Mouse (Mus musculus): ENCODE data around the gene Il23a. TPM values are rescaled to one million over a fixed set of nuclear protein-coding genes. Genes with fewer than 3 reads are reported as not detected.
"Not testable (repeated sequence)": the region's sequence is repeated elsewhere in the genome, so short reads cannot be mapped to it uniquely, and the experiment has no call there.

Gene Il23a
- polyA plus RNA-seq, 1 experiment from 2014 or later: not detected

- ATAC-seq (ENCODE audit: insufficient read depth, low FRiP score, low TSS enrichment) (no peak), DNase-seq (ENCODE audit: low spot score) (no peak)
- H3K9me3 ChIP-seq (ENCODE audit: control insufficient read depth, low read length): no peaks in the 10 kb centered on the region
- no peaks in the 10 kb centered on the region for H3K36me3 ChIP-seq (ENCODE audit: control insufficient read depth, insufficient read depth, low read length)
- peak overlapping the region; percentile 51; the same call in 1 of the 2 replicates for H3K4me2 ChIP-seq (ENCODE audit: low read depth)
- H3K4me1 ChIP-seq (ENCODE audit: control insufficient read depth, insufficient read depth, low read length): peaks cover 9% of the 10 kb centered on the region
- H3K27ac ChIP-seq (ENCODE audit: low read depth, low read length): no peak overlapping the region
- no peaks in the 10 kb centered on the region for H3K27me3 ChIP-seq (ENCODE audit: control insufficient read depth, insufficient read depth, low read length)
- no peak overlapping the region for H3K4me3 ChIP-seq (ENCODE audit: low read depth, low read length)
- no peak overlapping the region for H3K9ac ChIP-seq (ENCODE audit: low read length)
- WGBS: 91% methylated on average over 3 of the region's 3 CpGs
Measured at GRCm38 (mm10) chr10:128336597-128336996, 38.0 kb upstream of the Il23a start.

GRCm38 (mm10) chr10:128336195-128336594 lies 37.6 kb upstream of the Il23a start:
- DNase-seq (ENCODE audit: low spot score): no peak
- no peak for ATAC-seq (ENCODE audit: insufficient read depth, low FRiP score, low TSS enrichment)
- H3K9ac ChIP-seq (ENCODE audit: low read length): no peak overlapping the region
- H3K27me3 ChIP-seq (ENCODE audit: control insufficient read depth, insufficient read depth, low read length): no peaks in the 10 kb centered on the region
- H3K9me3 ChIP-seq (ENCODE audit: control insufficient read depth, low read length): no peaks in the 10 kb centered on the region
- H3K4me3 ChIP-seq (ENCODE audit: low read depth, low read length): no peak overlapping the region
- no peak overlapping the region for H3K4me2 ChIP-seq (ENCODE audit: low read depth)
- H3K27ac ChIP-seq (ENCODE audit: low read depth, low read length): no peak overlapping the region
- no peaks in the 10 kb centered on the region for H3K36me3 ChIP-seq (ENCODE audit: control insufficient read depth, insufficient read depth, low read length)
- 95% methylated on average over 3 of the region's 3 CpGs for WGBS
- H3K4me1 ChIP-seq (ENCODE audit: control insufficient read depth, insufficient read depth, low read length): peaks cover 9% of the 10 kb centered on the region

- Histone ChIP-seq H3K9me3 (ENCODE audit: control insufficient read depth, low read length) (no peaks in the 10 kb centered on the region), H3K36me3 (ENCODE audit: control insufficient read depth, insufficient read depth, low read length) (no peaks in the 10 kb centered on the region), H3K4me2 (ENCODE audit: low read depth) (no peak overlapping the region), H3K4me1 (ENCODE audit: control insufficient read depth, insufficient read depth, low read length) (peaks cover 9% of the 10 kb centered on the region), H3K9ac (ENCODE audit: low read length) (no peak overlapping the region), H3K27me3 (ENCODE audit: control insufficient read depth, insufficient read depth, low read length) (no peaks in the 10 kb centered on the region), H3K4me3 (ENCODE audit: low read depth, low read length) (no peak overlapping the region), H3K27ac (ENCODE audit: low read depth, low read length) (no peak overlapping the region)
- ATAC-seq (ENCODE audit: insufficient read depth, low FRiP score, low TSS enrichment) (no peak), DNase-seq (ENCODE audit: low spot score) (peak; percentile 73)
- WGBS: 4% methylated on average over 4 of the region's 4 CpGs
Measured at GRCm38 (mm10) chr10:128335582-128335981, 37.0 kb upstream of the Il23a start.

- DNase-seq (ENCODE audit: low spot score); H3K9me3 ChIP-seq (ENCODE audit: control insufficient read depth, low read length); H3K36me3 ChIP-seq (ENCODE audit: control insufficient read depth, insufficient read depth, low read length); H3K4me2 ChIP-seq (ENCODE audit: low read depth); H3K4me3 ChIP-seq (ENCODE audit: low read depth, low read length); H3K9ac ChIP-seq (ENCODE audit: low read length); H3K27me3 ChIP-seq (ENCODE audit: control insufficient read depth, insufficient read depth, low read length); H3K4me1 ChIP-seq (ENCODE audit: control insufficient read depth, insufficient read depth, low read length); ATAC-seq (ENCODE audit: insufficient read depth, low FRiP score, low TSS enrichment); H3K27ac ChIP-seq (ENCODE audit: low read depth, low read length): not testable (repeated sequence)
- 82% methylated on average over 6 of the region's 6 CpGs for WGBS
Measured at GRCm38 (mm10) chr10:128332358-128333249, 34.1 kb upstream of the Il23a start.

DNA sequence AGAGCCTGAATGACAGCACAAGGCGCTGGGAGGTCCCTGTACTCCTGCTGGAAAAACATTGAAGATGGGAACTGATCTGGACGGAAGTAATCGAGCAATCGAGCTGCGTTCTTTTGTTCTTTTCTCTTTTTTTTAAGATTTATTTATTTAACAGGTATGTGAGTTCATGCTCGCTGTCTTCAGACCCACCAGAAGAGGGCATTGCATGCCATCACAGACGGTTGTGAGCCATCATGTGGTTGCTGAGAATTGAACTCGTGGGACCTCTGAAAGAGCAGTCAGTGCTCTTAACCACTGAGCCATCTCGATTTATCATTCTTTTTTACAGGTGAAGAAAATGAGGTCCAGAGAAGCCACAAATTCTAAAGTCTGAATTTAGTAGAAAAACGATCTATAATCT lies 29.1 kb upstream of the Il23a start:
- Histone ChIP-seq H3K4me3 (ENCODE audit: low read depth, low read length) (no peak overlapping the region), H3K9ac (ENCODE audit: low read length) (no peak overlapping the region), H3K27me3 (ENCODE audit: control insufficient read depth, insufficient read depth, low read length) (no peaks in the 10 kb centered on the region), H3K36me3 (ENCODE audit: control insufficient read depth, insufficient read depth, low read length) (peaks cover 13% of the 10 kb centered on the region), H3K4me1 (ENCODE audit: control insufficient read depth, insufficient read depth, low read length) (peaks cover 4% of the 10 kb centered on the region; the same call in 1 of the 2 replicates), H3K4me2 (ENCODE audit: low read depth) (no peak overlapping the region), H3K27ac (ENCODE audit: low read depth, low read length) (no peak overlapping the region), H3K9me3 (ENCODE audit: control insufficient read depth, low read length) (no peaks in the 10 kb centered on the region)
- DNase-seq (ENCODE audit: low spot score) (no peak), ATAC-seq (ENCODE audit: insufficient read depth, low FRiP score, low TSS enrichment) (no peak)
- WGBS: 91% methylated on average over 10 of the region's 10 CpGs

DNA sequence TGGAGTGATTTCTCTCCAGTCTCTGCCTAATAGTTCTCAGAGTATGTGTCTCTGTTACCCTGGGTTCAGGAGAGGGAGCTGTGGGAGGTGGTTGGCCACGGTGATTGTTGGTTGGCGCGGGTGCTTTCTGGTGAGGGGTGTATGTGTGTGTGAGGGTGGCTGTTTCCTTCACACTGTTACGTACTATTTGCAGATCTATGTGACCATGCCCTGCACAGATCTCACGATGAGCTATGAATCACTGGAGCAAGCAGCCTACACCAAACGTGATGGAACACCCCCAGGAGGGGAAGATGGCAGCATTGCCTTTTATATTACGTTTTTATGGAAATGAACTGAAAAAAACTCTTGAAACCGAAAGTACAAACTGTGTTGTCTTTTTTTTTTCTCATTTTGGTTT lies 28.3 kb upstream of the Il23a start:
- peaks cover 13% of the 10 kb centered on the region for H3K36me3 ChIP-seq (ENCODE audit: control insufficient read depth, insufficient read depth, low read length)
- H3K27me3 ChIP-seq (ENCODE audit: control insufficient read depth, insufficient read depth, low read length): no peaks in the 10 kb centered on the region
- ATAC-seq (ENCODE audit: insufficient read depth, low FRiP score, low TSS enrichment) (no peak), DNase-seq (ENCODE audit: low spot score) (no peak)
- no peak overlapping the region for H3K4me2 ChIP-seq (ENCODE audit: low read depth)
- no peak overlapping the region for H3K4me3 ChIP-seq (ENCODE audit: low read depth, low read length)
- H3K9ac ChIP-seq (ENCODE audit: low read length): no peak overlapping the region
- peaks cover 4% of the 10 kb centered on the region; the same call in 1 of the 2 replicates for H3K4me1 ChIP-seq (ENCODE audit: control insufficient read depth, insufficient read depth, low read length)
- no peaks in the 10 kb centered on the region for H3K9me3 ChIP-seq (ENCODE audit: control insufficient read depth, low read length)
- WGBS: 93% methylated on average over 8 of the region's 8 CpGs
- H3K27ac ChIP-seq (ENCODE audit: low read depth, low read length): no peak overlapping the region

GRCm38 (mm10) chr10:128323516-128323915 lies 25.0 kb upstream of the Il23a start:
- Histone ChIP-seq H3K4me3 (ENCODE audit: low read depth, low read length) (peak overlapping the region; percentile 79), H3K9ac (ENCODE audit: low read length) (peak overlapping the region; percentile 96), H3K9me3 (ENCODE audit: control insufficient read depth, low read length) (no peaks in the 10 kb centered on the region), H3K4me1 (ENCODE audit: control insufficient read depth, insufficient read depth, low read length) (peaks cover 4% of the 10 kb centered on the region; the same call in 1 of the 2 replicates), H3K27me3 (ENCODE audit: control insufficient read depth, insufficient read depth, low read length) (no peaks in the 10 kb centered on the region), H3K27ac (ENCODE audit: low read depth, low read length) (no peak overlapping the region), H3K4me2 (ENCODE audit: low read depth) (peak overlapping the region; percentile 89), H3K36me3 (ENCODE audit: control insufficient read depth, insufficient read depth, low read length) (peaks cover 17% of the 10 kb centered on the region)
- ATAC-seq (ENCODE audit: insufficient read depth, low FRiP score, low TSS enrichment): no peak
- no peak for DNase-seq (ENCODE audit: low spot score)
- 80% methylated on average over 8 of the region's 8 CpGs for WGBS

DNA sequence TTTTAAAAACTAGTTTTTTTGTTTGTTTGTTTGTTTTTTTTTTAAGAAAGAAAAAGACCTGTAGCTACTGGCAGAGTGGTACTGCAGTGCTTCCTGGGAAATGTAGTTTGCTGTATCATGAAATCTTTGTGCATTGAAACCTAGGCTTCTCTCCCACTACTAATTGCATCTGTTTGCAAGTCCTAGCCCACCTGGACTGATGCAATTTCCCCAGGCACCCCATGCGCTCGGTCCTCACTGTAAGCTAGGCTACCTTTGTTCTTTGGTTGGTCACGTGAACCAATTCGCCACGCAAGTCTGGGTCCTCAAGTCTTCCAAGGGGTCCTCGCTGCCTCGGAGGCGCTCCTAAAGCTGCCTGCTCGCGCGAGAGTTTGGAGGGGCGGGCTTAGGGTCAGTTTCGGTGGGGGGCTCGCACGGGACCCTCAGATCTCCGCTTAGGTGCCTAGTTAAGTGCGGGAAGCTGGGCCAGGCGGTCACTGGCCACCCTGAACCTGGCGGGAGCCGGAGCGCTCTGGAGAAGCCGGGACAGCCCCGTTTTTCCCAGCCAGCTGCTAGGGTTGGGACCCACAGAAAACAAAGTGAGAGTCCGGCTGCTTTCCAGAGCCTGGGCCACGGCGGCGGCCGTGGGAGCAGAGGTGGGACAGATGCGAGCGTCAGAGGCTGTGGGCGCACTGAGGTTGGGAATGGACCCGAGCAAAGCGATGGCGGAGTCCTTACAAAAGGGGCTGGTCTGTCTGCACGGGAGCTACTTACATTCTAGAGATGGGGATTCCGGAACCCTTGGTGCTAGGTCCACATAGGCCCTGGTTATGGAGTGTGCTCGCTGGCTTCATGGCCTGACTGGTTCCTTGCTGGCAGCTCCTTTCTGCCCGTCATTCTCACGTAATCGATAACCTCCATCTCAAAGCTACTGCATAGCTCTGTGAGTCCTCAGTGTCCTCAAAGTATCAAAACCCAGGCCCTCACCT lies 23.9 kb upstream of the Il23a start, which contains the start of gene Cnpy2:
TSS of gene Cnpy2 (plus strand) at position 319 of the 968 bp plus-strand sequence.
- H3K9ac ChIP-seq (ENCODE audit: low read length): peak within 1 kb of the TSS; percentile 96
- H3K4me1 ChIP-seq (ENCODE audit: control insufficient read depth, insufficient read depth, low read length): peaks cover 4% of the 10 kb centered on the region; the same call in 1 of the 2 replicates
- DNase-seq (ENCODE audit: low spot score) (peak; percentile 96), ATAC-seq (ENCODE audit: insufficient read depth, low FRiP score, low TSS enrichment) (peak; percentile 98)
- H3K36me3 ChIP-seq (ENCODE audit: control insufficient read depth, insufficient read depth, low read length): peaks cover 17% of the 10 kb centered on the region
- 0% methylated on average over 40 of the region's 40 CpGs for WGBS
- peak within 1 kb of the TSS; percentile 89 for H3K4me2 ChIP-seq (ENCODE audit: low read depth)
- no peaks in the 10 kb centered on the region for H3K9me3 ChIP-seq (ENCODE audit: control insufficient read depth, low read length)
- H3K27ac ChIP-seq (ENCODE audit: low read depth, low read length): peak within 1 kb of the TSS; percentile 86
- H3K4me3 ChIP-seq (ENCODE audit: low read depth, low read length): peak within 1 kb of the TSS; percentile 79
- H3K27me3 ChIP-seq (ENCODE audit: control insufficient read depth, insufficient read depth, low read length): no peaks in the 10 kb centered on the region

Measured in neural tube, embryonic 11.5 days (tissue).